Mouse (Mus musculus) heart, embryonic 12.5 days (tissue): ENCODE measurements around the gene Agbl3. TPM values are rescaled to one million over a fixed set of nuclear protein-coding genes. Genes with fewer than 3 reads are reported as not detected.

Source experiments
- ATAC-seq: fragments of 200-750 bp; cut with Nextera tagmentation; 2 replicates; pipeline ENCODE4 v1.8.0; 2017; ENCODE audit warnings: moderate TSS enrichment, moderate library complexity; ENCODE audit not compliant: insufficient number of reproducible peaks, low FRiP score
- H3K27ac ChIP-seq: fragments of 300-500 bp; sonication (generic); 2 replicates; pipeline ENCODE4 v1.5.1; 2016; ENCODE audit warnings: mild to moderate bottlenecking, moderate library complexity; ENCODE audit not compliant: poor library complexity, severe bottlenecking
- H3K27me3 ChIP-seq: fragments of 300-500 bp; sonication (generic); replicated peaks from 2 replicates; pipeline ENCODE4 v1.6.1; 2016; ENCODE audit warnings: mild to moderate bottlenecking, moderate library complexity
- H3K36me3 ChIP-seq: fragments of 300-500 bp; sonication (generic); 2 replicates; pipeline ENCODE4 v1.6.1; 2016; ENCODE audit warnings: mild to moderate bottlenecking, moderate library complexity
- H3K4me1 ChIP-seq: fragments of 300-500 bp; sonication (generic); replicated peaks from 2 replicates; pipeline ENCODE4 v1.6.1; 2016; ENCODE audit warnings: mild to moderate bottlenecking
- H3K4me2 ChIP-seq: fragments of 300-500 bp; sonication (generic); 2 replicates; pipeline ENCODE4 v1.6.1; 2016; ENCODE audit warnings: mild to moderate bottlenecking, moderate library complexity
- H3K4me3 ChIP-seq: fragments of 300-500 bp; sonication (generic); 2 replicates; pipeline ENCODE4 v1.5.1; 2016; ENCODE audit warnings: mild to moderate bottlenecking
- H3K9ac ChIP-seq: fragments of 300-500 bp; sonication (generic); 2 replicates; pipeline ENCODE4 v1.6.1; 2016; ENCODE audit warnings: mild to moderate bottlenecking, moderate library complexity
- H3K9me3 ChIP-seq: fragments of 300-500 bp; sonication (generic); replicated peaks from 2 replicates; pipeline ENCODE4 v1.6.1; 2016; ENCODE audit warnings: mild to moderate bottlenecking, moderate library complexity
- WGBS: fragments of 180-500 bp; shearing (Covaris S2); methylation state at CpG from one replicate; pipeline ENCODE4 v1.1.7; 2016; 5-methylcytosine and 5-hydroxymethylcytosine counted together
- polyA plus RNA-seq: library from polyadenylated mRNA; unstranded; fragments of >200 nt; fragmentation: Nextera tagmentation; extraction: Ambion mirVana; gene quantifications from 2 replicates; pipeline ENCODE4 v1.2.1, GENCODE M21; 2016

Gene Agbl3
- polyA plus RNA-seq, 1 experiment from 2014 or later: 6.4 TPM

- ATAC-seq: no peak
- Histone ChIP-seq H3K4me1 (no peaks in the 10 kb centered on the region), H3K27ac (no peak overlapping the region), H3K9me3 (no peaks in the 10 kb centered on the region), H3K36me3 (no peaks in the 10 kb centered on the region), H3K9ac (no peak overlapping the region), H3K4me3 (no peak overlapping the region), H3K27me3 (no peaks in the 10 kb centered on the region), H3K4me2 (no peak overlapping the region)
- 82% methylated on average over 3 of the region's 3 CpGs for WGBS
Observed at GRCm38 (mm10) chr6:34797887-34798286, 17.7 kb downstream of the Agbl3 start.

- ATAC-seq: no peak
- H3K4me1 ChIP-seq: no peaks in the 10 kb centered on the region
Observed at GRCm38 (mm10) chr6:34805582-34805981, 25.4 kb downstream of the Agbl3 start.

GRCm38 (mm10) chr6:34810651-34811050, 30.4 kb downstream of the Agbl3 start:
- no peaks in the 10 kb centered on the region for H3K27me3 ChIP-seq
- H3K36me3 ChIP-seq: no peaks in the 10 kb centered on the region
- H3K27ac ChIP-seq: no peak overlapping the region
- no peak overlapping the region for H3K4me3 ChIP-seq
- H3K9ac ChIP-seq: no peak overlapping the region
- no peak overlapping the region for H3K4me2 ChIP-seq
- 85% methylated on average over 4 of the region's 4 CpGs for WGBS
- no peaks in the 10 kb centered on the region for H3K4me1 ChIP-seq
- ATAC-seq: no peak
- H3K9me3 ChIP-seq: no peaks in the 10 kb centered on the region

More at GRCm38 (mm10) chr6:34805582-34805981, 25.4 kb downstream of the Agbl3 start:
- Histone ChIP-seq H3K27ac (no peak overlapping the region), H3K9ac (no peak overlapping the region), H3K4me2 (no peak overlapping the region), H3K9me3 (no peaks in the 10 kb centered on the region), H3K27me3 (no peaks in the 10 kb centered on the region), H3K4me3 (no peak overlapping the region), H3K36me3 (no peaks in the 10 kb centered on the region)
- 40% methylated on average over 2 of the region's 2 CpGs for WGBS

GRCm38 (mm10) chr6:34824406-34824805, 44.2 kb downstream of the Agbl3 start:
- Histone ChIP-seq H3K4me1 (no peaks in the 10 kb centered on the region), H3K27me3 (no peaks in the 10 kb centered on the region), H3K27ac (no peak overlapping the region), H3K4me3 (no peak overlapping the region), H3K4me2 (no peak overlapping the region), H3K9me3 (0 out of 2 replicates have a peak, but pooled peaks cover 4% of the 10 kb centered on the region), H3K9ac (no peak overlapping the region), H3K36me3 (no peaks in the 10 kb centered on the region)
- ATAC-seq: no peak

GRCm38 (mm10) chr6:34832352-34832751, 52.1 kb downstream of the Agbl3 start:
- H3K4me2 ChIP-seq: no peak overlapping the region
- no peaks in the 10 kb centered on the region for H3K9me3 ChIP-seq
- no peaks in the 10 kb centered on the region for H3K4me1 ChIP-seq
- H3K4me3 ChIP-seq: no peak overlapping the region
- ATAC-seq: no peak
- H3K27ac ChIP-seq: no peak overlapping the region
- 94% methylated on average over 5 of the region's 5 CpGs for WGBS
- H3K27me3 ChIP-seq: no peaks in the 10 kb centered on the region
- H3K9ac ChIP-seq: no peak overlapping the region
- no peaks in the 10 kb centered on the region for H3K36me3 ChIP-seq

- H3K36me3 ChIP-seq: no peaks in the 10 kb centered on the region
- H3K27ac ChIP-seq: no peak overlapping the region
- H3K9me3 ChIP-seq: no peaks in the 10 kb centered on the region
- no peak overlapping the region for H3K4me3 ChIP-seq
- no peak for ATAC-seq
- WGBS: 78% methylated on average over 11 of the region's 11 CpGs
- H3K4me2 ChIP-seq: no peak overlapping the region
- H3K4me1 ChIP-seq: peaks cover 30% of the 10 kb centered on the region
- no peaks in the 10 kb centered on the region for H3K27me3 ChIP-seq
- no peak overlapping the region for H3K9ac ChIP-seq
Observed at GRCm38 (mm10) chr6:34861546-34862053, 81.4 kb downstream of the Agbl3 start.

GRCm38 (mm10) chr6:34862381-34862780, 82.1 kb downstream of the Agbl3 start:
- Histone ChIP-seq H3K27me3 (no peaks in the 10 kb centered on the region), H3K4me1 (peaks cover 35% of the 10 kb centered on the region), H3K4me3 (no peak overlapping the region), H3K27ac (no peak overlapping the region), H3K9me3 (no peaks in the 10 kb centered on the region), H3K36me3 (no peaks in the 10 kb centered on the region), H3K4me2 (peak overlapping the region; percentile 55; the same call in 1 of the 2 replicates), H3K9ac (no peak overlapping the region)
- 92% methylated on average over 6 of the region's 6 CpGs for WGBS
- no peak for ATAC-seq

- H3K27ac ChIP-seq: no peak within 1 kb of the TSS
- H3K4me2 ChIP-seq: peak within 1 kb of the TSS; percentile 55
- H3K4me3 ChIP-seq: peak within 1 kb of the TSS; percentile 8; the same call in 1 of the 2 replicates
- no peak for ATAC-seq
- no peak within 1 kb of the TSS for H3K9ac ChIP-seq
- no peaks in the 10 kb centered on the region for H3K9me3 ChIP-seq
- H3K36me3 ChIP-seq: no peaks in the 10 kb centered on the region
- peaks cover 37% of the 10 kb centered on the region for H3K4me1 ChIP-seq
- 38% methylated on average over 11 of the region's 11 CpGs for WGBS
- H3K27me3 ChIP-seq: no peaks in the 10 kb centered on the region
Observed at GRCm38 (mm10) chr6:34862791-34863403, 82.7 kb downstream of the Agbl3 start, which contains the start of gene Tmem140. Gene Tmem140 (plus strand): TSS chr6:34863146.

- Histone ChIP-seq H3K9ac (no peak overlapping the region), H3K9me3 (no peaks in the 10 kb centered on the region), H3K27me3 (no peaks in the 10 kb centered on the region), H3K4me1 (peaks cover 46% of the 10 kb centered on the region), H3K27ac (no peak overlapping the region), H3K36me3 (no peaks in the 10 kb centered on the region), H3K4me3 (no peak overlapping the region), H3K4me2 (no peak overlapping the region)
- WGBS: 50% methylated on average over 9 of the region's 9 CpGs
- ATAC-seq: no peak
Observed at GRCm38 (mm10) chr6:34863786-34864514, 83.7 kb downstream of the Agbl3 start.

GRCm38 (mm10) chr6:34865213-34865612, 85.0 kb downstream of the Agbl3 start:
- Histone ChIP-seq H3K9ac (no peak overlapping the region), H3K4me2 (no peak overlapping the region), H3K4me3 (no peak overlapping the region), H3K27ac (peak overlapping the region; percentile 74), H3K36me3 (no peaks in the 10 kb centered on the region), H3K9me3 (no peaks in the 10 kb centered on the region), H3K4me1 (peaks cover 58% of the 10 kb centered on the region), H3K27me3 (no peaks in the 10 kb centered on the region)
- no peak for ATAC-seq
- WGBS: 47% methylated on average over 5 of the region's 5 CpGs

GRCm38 (mm10) chr6:34865711-34866593, 85.7 kb downstream of the Agbl3 start:
- 42% methylated on average over 7 of the region's 7 CpGs for WGBS
- H3K4me1 ChIP-seq: peaks cover 62% of the 10 kb centered on the region
- H3K9me3 ChIP-seq: no peaks in the 10 kb centered on the region
- H3K4me3 ChIP-seq: no peak overlapping the region
- ATAC-seq: peak; percentile 75
- peak overlapping the region; percentile 74 for H3K27ac ChIP-seq
- H3K27me3 ChIP-seq: no peaks in the 10 kb centered on the region
- no peaks in the 10 kb centered on the region for H3K36me3 ChIP-seq
- no peak overlapping the region for H3K9ac ChIP-seq
- no peak overlapping the region for H3K4me2 ChIP-seq
